In the genomic region with DNA sequence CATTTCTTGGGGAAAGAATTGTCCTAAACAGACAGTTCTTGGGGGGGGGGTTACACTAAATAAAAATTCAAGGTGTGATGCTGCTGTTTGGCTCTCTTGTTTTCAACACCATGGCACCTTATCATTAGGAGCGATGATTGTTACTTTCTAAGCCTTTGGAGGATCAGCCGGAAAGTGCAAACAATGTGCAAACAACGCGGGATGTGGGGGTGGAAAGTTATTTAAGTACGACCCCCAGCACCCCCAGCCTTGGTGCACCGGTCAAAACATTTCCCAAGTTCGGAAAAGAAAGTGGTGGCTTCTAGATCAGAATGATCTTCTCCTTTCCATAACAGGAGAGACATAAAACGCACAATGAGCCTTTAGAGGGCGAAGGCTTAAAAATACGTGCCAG, we compare ENCODE assay signal across 9 mouse cellular contexts. TPM values are rescaled to one million over a fixed set of nuclear protein-coding genes. Genes with fewer than 3 reads are reported as not detected.
DNase-seq lines count a peak whose midpoint lies in the region; ATAC-seq and TF ChIP-seq lines count a peak whose summit lies in the region.
"Had no signal": no experiment of that assay in that cellular context is flagged by ENCODE, and none has a peak within 500 bp of the region (broad histone marks: within the 10 kb centered on the region; RNA-seq: fewer than 3 reads in every experiment).

No protein-coding gene starts in this region.

- no peak overlapping the region; the same call in 1 of the 2 replicates for H3K9ac ChIP-seq in liver, embryonic 11.5 days (ENCODE audit: low read depth, low read length)
- H3K9ac ChIP-seq in forebrain, embryonic 11.5 days (ENCODE audit: low read length): peak overlapping the region; percentile 99
- H3K9ac ChIP-seq in intestine, postnatal 0 days (ENCODE audit: low read depth, low read length): peak overlapping the region; percentile 51; the same call in 1 of the 2 replicates
- peak overlapping the region; percentile 93 for H3K9ac ChIP-seq in neural tube, embryonic 14.5 days (replicated peaks; ENCODE audit: low read depth, low read length)

- peaks cover 41% of the 10 kb centered on the region for H3K27me3 ChIP-seq in liver, embryonic 11.5 days (replicated peaks; ENCODE audit: control insufficient read depth, insufficient read depth, low read length)
- H3K27me3 ChIP-seq in forebrain, embryonic 11.5 days (ENCODE audit: control insufficient read depth, insufficient read depth, low read length): no peaks in the 10 kb centered on the region
- H3K27me3 ChIP-seq in intestine, postnatal 0 days (replicated peaks; ENCODE audit: control insufficient read depth, insufficient read depth, low read length): no peaks in the 10 kb centered on the region
- H3K27me3 ChIP-seq in neural tube, embryonic 14.5 days (ENCODE audit: control insufficient read depth, insufficient read depth, low read length): no peaks in the 10 kb centered on the region

- no peak; the same call in 1 of the 2 replicates for TF ChIP-seq CTCF in intestine, postnatal 0 days (IDR thresholded peaks at IDR 0.05; ENCODE audit: low read depth)

- peak overlapping the region; percentile 59 for H3K4me2 ChIP-seq in liver, embryonic 11.5 days
- H3K4me2 ChIP-seq in forebrain, embryonic 11.5 days (ENCODE audit: low read depth, low read length, severe bottlenecking): peak overlapping the region; percentile 59
- H3K4me2 ChIP-seq in intestine, postnatal 0 days (replicated peaks; ENCODE audit: low read depth): peak overlapping the region; percentile 92
- H3K4me2 ChIP-seq in neural tube, embryonic 14.5 days (ENCODE audit: low read depth, low read length): peak overlapping the region; percentile 89

- DNase-seq in liver, embryonic 11.5 days (ENCODE audit: low spot score): no peak
- DNase-seq in liver: no peak
- peak; percentile 62 for DNase-seq in forebrain, embryonic 11.5 days (ENCODE audit: low spot score)
- DNase-seq in adrenal gland, postnatal 4 days (ENCODE audit: low spot score in 2 of 2): no peak
- DNase-seq in gastrocnemius, adult 8-10 months (ENCODE audit: low spot score in 2 of 2): no peak
- DNase-seq: thymus, postnatal 36 days had no signal

- H3K9me3 ChIP-seq in liver, embryonic 11.5 days (ENCODE audit: control insufficient read depth, low read length): no peaks in the 10 kb centered on the region
- H3K9me3 ChIP-seq in forebrain, embryonic 11.5 days (ENCODE audit: control insufficient read depth, low read length): no peaks in the 10 kb centered on the region
- no peaks in the 10 kb centered on the region for H3K9me3 ChIP-seq in intestine, postnatal 0 days (ENCODE audit: control insufficient read depth)
- no peaks in the 10 kb centered on the region for H3K9me3 ChIP-seq in neural tube, embryonic 14.5 days (ENCODE audit: control insufficient read depth, low read length)

- H3K36me3 ChIP-seq in liver, embryonic 11.5 days (ENCODE audit: control insufficient read depth, insufficient read depth, low read length): no peaks in the 10 kb centered on the region
- H3K36me3 ChIP-seq in forebrain, embryonic 11.5 days (ENCODE audit: control insufficient read depth, insufficient read depth, low read length): no peaks in the 10 kb centered on the region
- no peaks in the 10 kb centered on the region for H3K36me3 ChIP-seq in intestine, postnatal 0 days (ENCODE audit: control insufficient read depth, insufficient read depth)
- H3K36me3 ChIP-seq in neural tube, embryonic 14.5 days (ENCODE audit: control insufficient read depth, insufficient read depth, low read length): no peaks in the 10 kb centered on the region

- no peaks in the 10 kb centered on the region; the same call in 1 of the 2 replicates for H3K4me1 ChIP-seq in liver, embryonic 11.5 days (replicated peaks; ENCODE audit: control insufficient read depth, insufficient read depth, low read length)
- no peaks in the 10 kb centered on the region; the same call in 1 of the 2 replicates for H3K4me1 ChIP-seq in forebrain, embryonic 11.5 days (replicated peaks; ENCODE audit: control insufficient read depth, insufficient read depth, low read length)
- no peaks in the 10 kb centered on the region for H3K4me1 ChIP-seq in intestine, postnatal 0 days (replicated peaks; ENCODE audit: control insufficient read depth, insufficient read depth, low read length)
- peaks cover 10% of the 10 kb centered on the region; the same call in 1 of the 2 replicates for H3K4me1 ChIP-seq in neural tube, embryonic 14.5 days (ENCODE audit: control insufficient read depth, insufficient read depth, low read length)

- ATAC-seq in liver, embryonic 11.5 days (replicated peaks; ENCODE audit: low FRiP score): no peak
- ATAC-seq in forebrain, embryonic 11.5 days (replicated peaks; ENCODE audit: low FRiP score): no peak
- ATAC-seq in intestine, postnatal 0 days: no peak
- ATAC-seq in neural tube, embryonic 14.5 days (ENCODE audit: low read depth): no peak
- no peak for ATAC-seq in monocyte, adult 5-6 weeks (replicated peaks; ENCODE audit: insufficient number of reproducible peaks, low FRiP score, low TSS enrichment, poor library complexity, severe bottlenecking)

- H3K27ac ChIP-seq in liver, embryonic 11.5 days (ENCODE audit: low read depth, low read length): peak overlapping the region; percentile 39; the same call in 1 of the 2 replicates
- H3K27ac ChIP-seq in forebrain, embryonic 11.5 days (ENCODE audit: low read depth, low read length): peak overlapping the region; percentile 95
- 0 out of 2 replicates have a peak overlapping the region, but pooled peaks have one; percentile 85 for H3K27ac ChIP-seq in intestine, postnatal 0 days (ENCODE audit: low read depth, low read length)
- H3K27ac ChIP-seq in neural tube, embryonic 14.5 days (ENCODE audit: low read depth, low read length): peak overlapping the region; percentile 96

- H3K4me3 ChIP-seq in liver, embryonic 11.5 days (ENCODE audit: low read depth, low read length): peak overlapping the region; percentile 52
- peak overlapping the region; percentile 79 for H3K4me3 ChIP-seq in forebrain, embryonic 11.5 days (ENCODE audit: low read depth, low read length)
- peak overlapping the region; percentile 81 for H3K4me3 ChIP-seq in intestine, postnatal 0 days (ENCODE audit: low read depth, low read length)
- H3K4me3 ChIP-seq in neural tube, embryonic 14.5 days (ENCODE audit: low read depth, low read length): peak overlapping the region; percentile 59

- 0% methylated on average over 10 of the region's 10 CpGs for WGBS in liver, embryonic 11.5 days
- under 1% methylated on average over 10 of the region's 10 CpGs for WGBS in forebrain, embryonic 11.5 days
- under 1% methylated on average over 10 of the region's 10 CpGs for WGBS in intestine, postnatal 0 days
- WGBS in neural tube, embryonic 14.5 days: under 1% methylated on average over 10 of the region's 10 CpGs

RNA-seq across cellular contexts. Expression of gene Zfp462, which starts 1.8 kb away (rescaled TPM):
- polyA plus RNA-seq in liver, embryonic 11.5 days (2014; fragmentation: Nextera tagmentation; extraction: Ambion mirVana): 2.0 and 2.2 TPM in 2 replicates
- 17.0 and 19.2 TPM in 2 replicates for polyA plus RNA-seq in forebrain, embryonic 11.5 days (2014; fragmentation: Nextera tagmentation; extraction: Ambion mirVana)
- 1.1 and 1.5 TPM in 2 replicates for polyA plus RNA-seq in intestine, postnatal 0 days (2015; fragmentation: Nextera tagmentation; extraction: Ambion mirVana)
- polyA plus RNA-seq in neural tube, embryonic 14.5 days (2014; fragmentation: Nextera tagmentation; extraction: Ambion mirVana): 11.1 and 16.8 TPM in 2 replicates
- total RNA-seq in monocyte, adult 5-6 weeks (2017): not detected in 3 replicates
- total RNA-seq in adrenal gland, postnatal 4 days (2021): 10 to 100 TPM; 63.1 to 67.5 TPM
- 10 to 100 TPM; 11.1 to 33.7 (median 15.5) TPM for total RNA-seq in gastrocnemius, adult 8-10 months (2022)

Comparison
In these comparisons a context has a peak if more than half of its experiments do, and no peak if none do; other contexts are left out.
1. H3K27ac ChIP-seq: peak in every context shown above with its lines; median percentile 96 in neural tube, embryonic 14.5 days; 95 in forebrain, embryonic 11.5 days; 85 in intestine, postnatal 0 days; 39 in liver, embryonic 11.5 days.